Mouse (Mus musculus) liver, embryonic 16.5 days (tissue): ENCODE data around the gene Utrn. TPM values are rescaled to one million over a fixed set of nuclear protein-coding genes. Genes with fewer than 3 reads are reported as not detected.

Experiments used
- ATAC-seq: fragments of 200-750 bp; cut with Nextera tagmentation; 2 replicates; pipeline ENCODE4 v1.8.0; 2017; ENCODE audit warnings: low read depth, mild to moderate bottlenecking, moderate number of reproducible peaks, moderate library complexity
- H3K27ac ChIP-seq: fragments of 300-500 bp; sonication (generic); 2 replicates; pipeline ENCODE4 v1.5.1; 2014; ENCODE audit warnings: mild to moderate bottlenecking, low read length
- H3K27me3 ChIP-seq: fragments of 300-500 bp; sonication (generic); 2 replicates; pipeline ENCODE4 v1.6.1; 2014; ENCODE audit warnings: low read depth, low read length, mixed read lengths; ENCODE audit not compliant: control insufficient read depth, insufficient read depth
- H3K36me3 ChIP-seq: fragments of 300-500 bp; sonication (generic); 2 replicates; pipeline ENCODE4 v1.6.1; 2014; ENCODE audit warnings: mild to moderate bottlenecking; ENCODE audit not compliant: control insufficient read depth, insufficient read depth
- H3K4me1 ChIP-seq: fragments of 300-500 bp; sonication (generic); 2 replicates; pipeline ENCODE4 v1.6.1; 2014; ENCODE audit warnings: low read depth, low read length, mixed read lengths; ENCODE audit not compliant: control insufficient read depth
- H3K4me2 ChIP-seq: fragments of 300-500 bp; sonication (generic); 2 replicates; pipeline ENCODE4 v1.6.1; 2014; ENCODE audit warnings: low read depth, low read length, mixed read lengths
- H3K4me3 ChIP-seq: fragments of 300-500 bp; sonication (generic); 2 replicates; pipeline ENCODE4 v1.5.1; 2014; ENCODE audit warnings: low read depth, mild to moderate bottlenecking, low read length
- H3K9ac ChIP-seq: fragments of 300-500 bp; sonication (generic); 2 replicates; pipeline ENCODE4 v1.6.1; 2014; ENCODE audit warnings: low read depth, low read length
- H3K9me3 ChIP-seq: fragments of 300-500 bp; sonication (generic); replicated peaks from 2 replicates; pipeline ENCODE4 v1.6.1; 2016; ENCODE audit warnings: low read length; ENCODE audit not compliant: control insufficient read depth
- WGBS: fragments of 180-500 bp; shearing (Covaris S2); extraction: QIAGEN DNeasy Blood & Tissue Kit; methylation state at CpG from one replicate; pipeline ENCODE4 v1.1.7; 2014; ENCODE audit not compliant: insufficient replicate concordance; 5-methylcytosine and 5-hydroxymethylcytosine counted together
- polyA plus RNA-seq: library from polyadenylated mRNA; unstranded; fragments of >200 nt; fragmentation: Nextera tagmentation; extraction: Ambion mirVana; gene quantifications from 2 replicates; pipeline ENCODE4 v1.2.1, GENCODE M21; 2015

The Utrn gene
- polyA plus RNA-seq, 1 experiment from 2014 or later = 10.2 TPM

GRCm38 (mm10) chr10:12865201-12865600 lies 4.0 kb downstream of the Utrn start:
- no peak for ATAC-seq
- H3K27me3 ChIP-seq = peaks cover 4% of the 10 kb centered on the region; the same call in 1 of the 2 replicates
- H3K4me1 ChIP-seq = peaks cover 10% of the 10 kb centered on the region
- no peak overlapping the region for H3K27ac ChIP-seq
- H3K4me3 ChIP-seq = no peak overlapping the region
- no peaks in the 10 kb centered on the region for H3K36me3 ChIP-seq
- no peak overlapping the region for H3K9ac ChIP-seq
- H3K4me2 ChIP-seq = no peak overlapping the region
- no peaks in the 10 kb centered on the region for H3K9me3 ChIP-seq
- WGBS = 74% methylated on average over 6 of the region's 6 CpGs

- WGBS = 75% methylated on average over 9 of the region's 9 CpGs
- H3K9ac ChIP-seq = no peak overlapping the region
- H3K4me3 ChIP-seq = no peak overlapping the region
- H3K4me2 ChIP-seq = no peak overlapping the region
- H3K27me3 ChIP-seq = no peaks in the 10 kb centered on the region
- H3K27ac ChIP-seq = no peak overlapping the region
- H3K36me3 ChIP-seq = no peaks in the 10 kb centered on the region
- H3K4me1 ChIP-seq = peaks cover 10% of the 10 kb centered on the region
- no peaks in the 10 kb centered on the region for H3K9me3 ChIP-seq
- no peak for ATAC-seq
Measured at GRCm38 (mm10) chr10:12863581-12863980, 5.6 kb downstream of the Utrn start.

- Histone ChIP-seq H3K4me3 (no peak overlapping the region), H3K4me2 (no peak overlapping the region), H3K9ac (no peak overlapping the region), H3K27me3 (no peaks in the 10 kb centered on the region), H3K36me3 (no peaks in the 10 kb centered on the region), H3K4me1 (peaks cover 5% of the 10 kb centered on the region), H3K9me3 (no peaks in the 10 kb centered on the region), H3K27ac (no peak overlapping the region)
- WGBS = 68% methylated on average over 8 of the region's 8 CpGs
- ATAC-seq = no peak
Measured at GRCm38 (mm10) chr10:12862047-12862446, 7.1 kb downstream of the Utrn start.

GRCm38 (mm10) chr10:12861381-12861780 lies 7.8 kb downstream of the Utrn start:
- WGBS = 38% methylated on average over 2 of the region's 2 CpGs
- no peak overlapping the region for H3K27ac ChIP-seq
- H3K4me1 ChIP-seq = no peaks in the 10 kb centered on the region
- H3K4me3 ChIP-seq = no peak overlapping the region
- H3K9me3 ChIP-seq = no peaks in the 10 kb centered on the region
- ATAC-seq = no peak
- H3K4me2 ChIP-seq = no peak overlapping the region
- no peaks in the 10 kb centered on the region for H3K27me3 ChIP-seq
- no peaks in the 10 kb centered on the region for H3K36me3 ChIP-seq
- H3K9ac ChIP-seq = no peak overlapping the region

GRCm38 (mm10) chr10:12860765-12861164 lies 8.4 kb downstream of the Utrn start:
- WGBS = 57% methylated on average over 4 of the region's 4 CpGs
- Histone ChIP-seq H3K36me3 (no peaks in the 10 kb centered on the region), H3K4me3 (no peak overlapping the region), H3K9me3 (no peaks in the 10 kb centered on the region), H3K4me1 (no peaks in the 10 kb centered on the region), H3K27me3 (no peaks in the 10 kb centered on the region), H3K27ac (no peak overlapping the region), H3K9ac (no peak overlapping the region), H3K4me2 (no peak overlapping the region)
- ATAC-seq = no peak

GRCm38 (mm10) chr10:12860331-12860730 lies 8.8 kb downstream of the Utrn start:
- H3K4me3 ChIP-seq = no peak overlapping the region
- H3K36me3 ChIP-seq = no peaks in the 10 kb centered on the region
- H3K4me1 ChIP-seq = no peaks in the 10 kb centered on the region
- no peak overlapping the region for H3K27ac ChIP-seq
- no peak overlapping the region for H3K9ac ChIP-seq
- no peak overlapping the region for H3K4me2 ChIP-seq
- ATAC-seq = 0 out of 2 replicates have a peak, but pooled peaks have one; percentile 35
- H3K9me3 ChIP-seq = no peaks in the 10 kb centered on the region
- no peaks in the 10 kb centered on the region for H3K27me3 ChIP-seq
- WGBS = 19% methylated on average over 7 of the region's 7 CpGs

GRCm38 (mm10) chr10:12858017-12858416 lies 11.1 kb downstream of the Utrn start:
- ATAC-seq = no peak
- no peak overlapping the region for H3K9ac ChIP-seq
- no peak overlapping the region for H3K4me3 ChIP-seq

GRCm38 (mm10) chr10:12854298-12854697 lies 14.9 kb downstream of the Utrn start:
- Histone ChIP-seq H3K4me2 (no peak overlapping the region), H3K27ac (no peak overlapping the region), H3K4me1 (peaks cover 10% of the 10 kb centered on the region), H3K27me3 (no peaks in the 10 kb centered on the region), H3K9me3 (no peaks in the 10 kb centered on the region), H3K4me3 (no peak overlapping the region), H3K9ac (no peak overlapping the region), H3K36me3 (no peaks in the 10 kb centered on the region)
- peak; percentile 19; the same call in 1 of the 2 replicates for ATAC-seq
- 55% methylated on average over 6 of the region's 6 CpGs for WGBS

More at GRCm38 (mm10) chr10:12858017-12858416, 11.1 kb downstream of the Utrn start:
- peaks cover 7% of the 10 kb centered on the region; the same call in 1 of the 2 replicates for H3K4me1 ChIP-seq
- H3K9me3 ChIP-seq = no peaks in the 10 kb centered on the region
- WGBS = 65% methylated on average over 5 of the region's 5 CpGs
- H3K4me2 ChIP-seq = no peak overlapping the region
- H3K36me3 ChIP-seq = no peaks in the 10 kb centered on the region
- no peak overlapping the region for H3K27ac ChIP-seq
- H3K27me3 ChIP-seq = no peaks in the 10 kb centered on the region

GRCm38 (mm10) chr10:12853776-12854175 lies 15.4 kb downstream of the Utrn start:
- Histone ChIP-seq H3K4me3 (no peak overlapping the region), H3K4me1 (peaks cover 10% of the 10 kb centered on the region), H3K4me2 (no peak overlapping the region), H3K9me3 (no peaks in the 10 kb centered on the region), H3K27me3 (no peaks in the 10 kb centered on the region), H3K36me3 (no peaks in the 10 kb centered on the region), H3K27ac (no peak overlapping the region), H3K9ac (no peak overlapping the region)
- 63% methylated on average over 6 of the region's 6 CpGs for whole genome bisulfite sequencing
- no peak for ATAC-seq
